Mouse (Mus musculus): ENCODE results near the gene Sctr.

GRCm38 (mm10) chr1:119959464-119959863 lies 47.2 kb upstream of the Sctr start:
- TF ChIP-seq CTCF (IDR thresholded peaks at IDR 0.05; ENCODE audit: borderline replicate concordance, control insufficient read depth, extremely low read depth, insufficient read depth, low read length, poor library complexity) (no peak), POLR2A (IDR thresholded peaks at IDR 0.05; ENCODE audit: control insufficient read depth, extremely low read depth, insufficient read depth, low read length, poor library complexity) (no peak)

All from thymus, adult 2 months (tissue).